Mouse (Mus musculus): ENCODE data around the gene Myo18a. TPM values are rescaled to one million over a fixed set of nuclear protein-coding genes. Genes with fewer than 3 reads are reported as not detected.
A peak's percentile ranks its signal among the peaks of the same experiment; 100 is the strongest.
"Not testable (repeated sequence)": the region's sequence is repeated elsewhere in the genome, so short reads cannot be mapped to it uniquely, and the experiment has no call there.

Myo18a gene
- polyA plus RNA-seq, 1 experiment from 2014 or later = 17.3 TPM

DNA sequence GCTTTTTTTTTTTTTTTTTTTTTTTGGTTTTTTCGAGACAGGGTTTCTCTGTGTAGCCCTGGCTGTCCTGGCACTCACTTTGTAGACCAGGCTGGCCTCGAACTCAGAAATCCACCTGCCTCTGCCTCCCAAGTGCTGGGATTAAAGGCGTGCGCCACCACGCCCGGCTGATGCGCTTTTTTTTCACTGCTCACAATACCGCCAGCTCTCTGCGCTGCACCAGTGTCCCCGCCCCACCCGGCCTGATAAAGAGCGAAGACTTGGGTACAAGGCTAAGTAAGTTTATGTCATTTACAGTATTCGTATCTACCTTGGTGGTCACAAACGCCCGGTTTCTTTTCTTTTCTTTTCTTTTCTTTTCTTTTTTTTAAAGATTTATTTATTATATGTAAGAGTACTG, 15.9 kb upstream of the Myo18a start:
- not testable (repeated sequence) for H3K9ac ChIP-seq; H3K4me2 ChIP-seq; H3K4me3 ChIP-seq (replicated peaks); H3K36me3 ChIP-seq; H3K9me3 ChIP-seq (replicated peaks); H3K27me3 ChIP-seq
- WGBS (ENCODE audit: insufficient replicate concordance) = 69% methylated on average over 13 of the region's 15 CpGs
- peaks cover 43% of the 10 kb centered on the region for H3K4me1 ChIP-seq (replicated peaks)
- ATAC-seq (ENCODE audit: low read depth) = peak; percentile 67
- DNase-seq = peak; percentile 45
- H3K27ac ChIP-seq = peak overlapping the region; percentile 48; the same call in 1 of the 2 replicates

DNA sequence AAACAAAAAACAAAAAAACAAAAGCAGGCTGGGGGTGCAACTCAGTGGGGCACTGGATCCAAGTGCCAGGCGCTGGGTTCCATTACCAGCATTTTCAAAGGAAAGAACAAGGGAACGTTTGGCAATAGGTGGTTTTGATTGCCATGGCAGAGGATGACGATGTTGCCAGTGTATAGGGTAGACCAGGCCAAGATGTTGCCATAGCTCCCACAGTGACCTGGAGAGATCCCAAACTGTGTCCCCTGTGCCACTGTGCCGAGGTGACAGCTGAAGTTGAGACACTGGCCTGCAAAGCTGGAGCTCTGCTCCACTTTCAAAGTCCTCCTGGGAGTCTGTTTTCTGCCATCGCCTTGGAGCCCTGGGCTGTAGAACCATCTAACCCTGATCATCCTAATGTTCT, 14.1 kb upstream of the Myo18a start:
- no peak for ATAC-seq (ENCODE audit: low read depth)
- H3K4me1 ChIP-seq (replicated peaks) = peaks cover 59% of the 10 kb centered on the region
- H3K4me2 ChIP-seq = no peak overlapping the region
- H3K36me3 ChIP-seq = no peaks in the 10 kb centered on the region
- no peak overlapping the region for H3K27ac ChIP-seq
- H3K9me3 ChIP-seq (replicated peaks) = no peaks in the 10 kb centered on the region
- no peak overlapping the region for H3K9ac ChIP-seq
- no peak overlapping the region for H3K4me3 ChIP-seq (replicated peaks)
- 72% methylated on average over 5 of the region's 5 CpGs for WGBS (ENCODE audit: insufficient replicate concordance)
- no peaks in the 10 kb centered on the region for H3K27me3 ChIP-seq
- DNase-seq = no peak

DNA sequence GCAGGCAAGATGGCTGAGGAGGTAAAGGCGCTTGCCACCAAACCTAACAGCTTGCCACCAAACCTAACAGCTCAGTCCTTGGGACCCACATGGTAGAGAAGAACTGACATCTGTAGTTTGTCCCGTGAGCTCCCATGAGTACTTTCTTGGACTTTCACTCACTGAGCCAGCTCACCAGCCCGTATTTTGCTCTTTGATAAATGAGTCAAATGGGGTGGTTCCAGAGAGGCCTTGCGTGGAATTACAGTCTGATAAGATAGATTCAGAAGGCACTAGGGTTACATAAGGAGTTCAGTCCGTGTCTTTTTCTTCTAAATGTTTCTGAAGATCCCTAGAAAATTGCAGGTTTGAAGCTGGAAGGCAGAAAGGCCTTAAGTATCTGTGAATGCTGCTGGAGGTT, 10.5 kb upstream of the Myo18a start:
- no peaks in the 10 kb centered on the region for H3K36me3 ChIP-seq
- peaks cover 44% of the 10 kb centered on the region for H3K4me1 ChIP-seq (replicated peaks)
- peak; percentile 85 for ATAC-seq (ENCODE audit: low read depth)
- H3K27me3 ChIP-seq = no peaks in the 10 kb centered on the region
- H3K9ac ChIP-seq = peak overlapping the region; percentile 66
- H3K4me2 ChIP-seq = peak overlapping the region; percentile 65
- no peaks in the 10 kb centered on the region for H3K9me3 ChIP-seq (replicated peaks)
- H3K27ac ChIP-seq = peak overlapping the region; percentile 93
- 28% methylated on average over 5 of the region's 5 CpGs for whole genome bisulfite sequencing (ENCODE audit: insufficient replicate concordance)
- peak overlapping the region; percentile 32 for H3K4me3 ChIP-seq (replicated peaks)
- DNase-seq = peak; percentile 45

DNA sequence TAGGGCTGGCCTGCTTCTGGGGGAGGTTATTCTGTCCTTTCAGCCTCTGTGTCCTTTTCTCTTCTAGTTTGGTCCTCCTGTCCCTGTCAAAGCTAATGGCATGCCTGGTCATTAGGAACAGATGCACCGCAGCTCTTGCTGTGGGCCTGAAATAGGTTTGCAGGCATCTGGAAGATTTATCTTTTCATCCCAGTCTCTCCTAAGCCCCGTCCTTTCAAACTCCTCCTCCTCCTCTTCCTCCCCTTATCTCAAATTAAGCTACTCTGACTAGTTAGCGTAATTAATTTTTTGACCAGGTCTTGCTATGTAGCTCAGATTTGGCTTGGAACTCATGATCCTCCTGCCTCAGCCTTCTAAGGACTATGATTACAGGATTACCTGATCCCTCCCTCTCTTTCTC, 9.6 kb upstream of the Myo18a start:
- Histone ChIP-seq H3K4me2 (peak overlapping the region; percentile 65), H3K4me3 (replicated peaks) (peak overlapping the region; percentile 32), H3K27me3 (no peaks in the 10 kb centered on the region), H3K27ac (peak overlapping the region; percentile 93), H3K9ac (peak overlapping the region; percentile 66), H3K36me3 (no peaks in the 10 kb centered on the region), H3K4me1 (replicated peaks) (peaks cover 44% of the 10 kb centered on the region), H3K9me3 (replicated peaks) (no peaks in the 10 kb centered on the region)
- no peak for DNase-seq
- WGBS (ENCODE audit: insufficient replicate concordance) = 17% methylated on average over 3 of the region's 3 CpGs
- ATAC-seq (ENCODE audit: low read depth) = peak; percentile 77

DNA sequence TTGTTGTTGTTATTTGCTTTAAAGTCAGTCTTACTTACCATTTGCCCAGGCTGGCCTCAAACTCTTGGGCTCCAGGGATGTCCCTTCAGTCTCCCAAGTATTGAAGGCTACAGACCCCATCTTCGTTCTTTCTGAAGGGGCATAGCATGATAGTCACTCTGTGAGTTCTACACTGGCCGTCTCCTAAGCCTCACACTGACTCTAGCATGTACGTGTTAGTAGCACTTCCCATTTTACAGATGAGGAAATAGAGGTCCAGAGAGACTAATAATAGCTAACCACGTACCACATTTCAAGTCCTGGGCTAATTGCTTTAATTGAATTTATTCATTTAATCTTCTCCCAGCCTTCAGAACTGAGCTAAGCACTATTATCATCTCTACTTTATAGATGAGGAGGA, 3.0 kb upstream of the Myo18a start:
- H3K4me3 ChIP-seq (replicated peaks) = no peak overlapping the region
- no peak overlapping the region for H3K9ac ChIP-seq
- H3K4me1 ChIP-seq (replicated peaks) = peaks cover 22% of the 10 kb centered on the region
- no peaks in the 10 kb centered on the region for H3K36me3 ChIP-seq
- H3K27me3 ChIP-seq = no peaks in the 10 kb centered on the region
- WGBS (ENCODE audit: insufficient replicate concordance) = 40% methylated on average over 4 of the region's 4 CpGs
- H3K9me3 ChIP-seq (replicated peaks) = no peaks in the 10 kb centered on the region
- no peak overlapping the region for H3K27ac ChIP-seq
- ATAC-seq (ENCODE audit: low read depth) = no peak
- no peak for DNase-seq
- no peak overlapping the region for H3K4me2 ChIP-seq

DNA sequence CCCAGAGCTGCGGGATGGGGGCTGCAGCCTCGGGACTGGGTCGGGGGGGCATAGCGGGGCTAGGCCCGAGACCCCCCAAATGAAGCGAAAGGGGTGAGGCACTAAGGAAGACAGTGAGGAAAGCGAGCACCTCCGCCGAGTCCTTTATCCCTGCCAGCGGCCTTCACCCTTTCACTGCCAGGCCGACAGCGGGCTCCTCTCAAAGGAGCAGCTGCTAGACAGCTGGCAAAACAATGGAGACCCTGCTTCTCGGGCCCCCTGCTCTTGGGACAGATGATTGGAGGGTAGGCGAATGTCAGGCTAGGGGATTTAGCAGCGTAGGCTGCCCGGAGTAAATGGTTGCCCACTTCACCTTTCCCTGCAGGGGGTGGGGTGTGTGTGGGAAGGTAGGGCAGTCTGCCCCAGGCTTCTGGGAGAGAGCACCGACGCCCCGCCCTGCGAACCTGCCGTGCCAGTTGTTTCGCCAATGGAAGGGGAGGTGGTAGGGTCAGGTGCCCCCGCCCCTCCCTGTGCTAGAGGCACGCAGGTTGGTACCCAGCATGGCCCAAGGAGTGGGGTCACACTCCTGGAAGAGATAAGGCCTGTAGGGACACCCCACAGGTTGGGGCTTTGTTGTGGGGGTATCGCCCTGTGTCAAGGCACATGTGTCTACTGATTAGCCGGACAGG, 761 bp downstream of the Myo18a start:
- H3K27me3 ChIP-seq = no peaks in the 10 kb centered on the region
- H3K9ac ChIP-seq = peak overlapping the region; percentile 96
- 2% methylated on average over 26 of the region's 26 CpGs for WGBS (ENCODE audit: insufficient replicate concordance)
- DNase-seq (peak; percentile 68), ATAC-seq (ENCODE audit: low read depth) (peak; percentile 68)
- no peaks in the 10 kb centered on the region for H3K36me3 ChIP-seq
- peak overlapping the region; percentile 92 for H3K27ac ChIP-seq
- peak overlapping the region; percentile 98 for H3K4me2 ChIP-seq
- peaks cover 58% of the 10 kb centered on the region for H3K4me1 ChIP-seq (replicated peaks)
- H3K9me3 ChIP-seq (replicated peaks) = no peaks in the 10 kb centered on the region
- H3K4me3 ChIP-seq (replicated peaks) = peak overlapping the region; percentile 95

DNA sequence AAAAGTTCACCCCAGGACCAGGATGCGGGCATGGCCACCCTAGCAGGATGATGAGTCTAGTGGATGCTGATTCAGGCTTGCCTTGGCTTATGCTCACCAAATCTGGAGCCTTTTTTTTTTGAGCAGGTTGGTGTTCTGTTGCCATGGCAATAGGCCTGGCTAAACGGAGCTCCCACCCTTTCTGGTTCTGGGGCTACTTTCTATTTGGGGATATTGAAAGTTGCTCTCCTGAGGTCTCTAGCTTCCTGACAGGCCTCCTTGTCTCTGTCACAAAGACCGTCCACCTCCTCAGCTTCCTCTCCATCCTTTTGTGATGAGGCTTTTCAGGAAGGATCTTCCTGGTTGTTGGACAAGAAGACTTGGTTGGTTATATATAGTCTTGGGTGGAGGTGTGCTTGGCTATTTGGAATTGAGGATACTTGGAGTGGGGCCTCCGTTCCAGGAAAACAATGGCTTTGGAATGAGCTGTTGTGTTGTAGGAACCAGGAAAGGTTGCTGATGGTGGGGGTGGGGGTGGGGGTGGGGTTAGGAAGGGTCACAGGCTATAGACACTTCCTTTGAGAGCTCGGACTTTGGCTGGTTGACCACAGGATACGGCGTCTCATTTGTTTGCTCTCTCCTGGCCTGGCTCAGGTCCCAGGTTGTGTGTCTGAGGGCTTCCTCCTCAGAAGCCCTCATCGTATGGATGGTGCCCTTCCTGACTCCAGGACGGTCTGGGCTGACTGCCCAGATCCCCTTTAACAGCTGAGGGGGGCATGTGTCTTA, 1.8 kb downstream of the Myo18a start:
- peak overlapping the region; percentile 92 for H3K27ac ChIP-seq
- H3K27me3 ChIP-seq = no peaks in the 10 kb centered on the region
- peak overlapping the region; percentile 96 for H3K9ac ChIP-seq
- no peaks in the 10 kb centered on the region for H3K9me3 ChIP-seq (replicated peaks)
- ATAC-seq (ENCODE audit: low read depth) = peak; percentile 13; the same call in 1 of the 2 replicates
- no peaks in the 10 kb centered on the region for H3K36me3 ChIP-seq
- H3K4me3 ChIP-seq (replicated peaks) = peak overlapping the region; percentile 95
- H3K4me2 ChIP-seq = peak overlapping the region; percentile 98
- 34% methylated on average over 9 of the region's 9 CpGs for WGBS (ENCODE audit: insufficient replicate concordance)
- peaks cover 68% of the 10 kb centered on the region for H3K4me1 ChIP-seq (replicated peaks)
- DNase-seq = no peak

DNA sequence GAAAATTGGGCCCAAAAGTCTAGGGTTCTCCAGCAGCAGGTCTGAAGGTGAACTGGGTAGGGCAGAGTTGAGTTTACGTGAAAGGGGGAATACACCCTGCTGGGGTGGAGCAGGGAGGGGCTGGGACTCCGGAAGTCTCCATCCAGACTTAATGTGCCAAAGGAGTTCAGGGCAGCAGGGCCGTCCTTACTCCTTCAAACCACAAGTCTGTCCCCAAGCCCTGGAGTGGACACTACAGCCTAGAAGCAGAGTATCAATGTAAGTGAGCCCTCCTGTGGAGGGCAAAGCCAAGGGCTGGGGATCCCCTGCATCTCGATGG, 2.4 kb downstream of the Myo18a start:
- H3K9ac ChIP-seq = peak overlapping the region; percentile 96
- peaks cover 74% of the 10 kb centered on the region for H3K4me1 ChIP-seq (replicated peaks)
- peak overlapping the region; percentile 95 for H3K4me3 ChIP-seq (replicated peaks)
- DNase-seq (no peak), ATAC-seq (ENCODE audit: low read depth) (peak; percentile 3; the same call in 1 of the 2 replicates)
- no peaks in the 10 kb centered on the region for H3K36me3 ChIP-seq
- no peaks in the 10 kb centered on the region for H3K27me3 ChIP-seq
- peak overlapping the region; percentile 92 for H3K27ac ChIP-seq
- no peaks in the 10 kb centered on the region for H3K9me3 ChIP-seq (replicated peaks)
- 24% methylated on average over 4 of the region's 4 CpGs for WGBS (ENCODE audit: insufficient replicate concordance)
- H3K4me2 ChIP-seq = peak overlapping the region; percentile 98

DNA sequence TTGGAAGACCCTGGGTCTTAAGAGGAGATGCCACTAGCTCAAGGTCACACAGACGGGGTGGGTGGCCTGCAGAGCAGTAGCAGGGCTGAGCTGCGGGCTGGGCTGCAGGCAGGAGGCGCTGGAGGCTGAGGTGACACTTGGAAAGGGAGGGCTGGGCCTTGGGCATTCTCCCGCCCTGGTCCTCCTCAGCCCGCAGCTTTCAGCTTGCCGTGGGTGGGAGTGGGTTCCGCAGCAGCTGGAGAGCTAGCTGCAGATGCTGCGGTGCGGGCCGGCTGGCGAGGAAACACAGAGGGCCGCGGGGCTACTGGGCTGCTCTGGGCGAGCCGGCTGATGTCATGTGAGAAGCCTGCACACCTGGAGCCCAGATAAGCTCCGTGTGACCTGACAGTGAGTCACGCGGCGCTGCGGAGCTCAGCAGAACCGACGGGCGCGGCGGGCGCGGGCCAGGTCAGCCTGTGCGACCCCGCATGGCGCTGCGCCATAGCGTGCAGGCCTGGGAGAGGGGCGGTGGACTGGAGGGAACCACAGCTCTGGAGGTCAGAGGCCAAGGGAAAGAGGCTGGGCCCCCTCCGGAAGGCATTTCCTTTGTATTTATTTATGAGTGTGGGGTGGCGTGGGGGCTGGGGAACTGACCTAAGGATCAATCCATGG, 3.4 kb downstream of the Myo18a start:
- ATAC-seq (ENCODE audit: low read depth) (peak; percentile 60), DNase-seq (peak; percentile 57)
- Histone ChIP-seq H3K27ac (peak overlapping the region; percentile 92), H3K9me3 (replicated peaks) (no peaks in the 10 kb centered on the region), H3K27me3 (no peaks in the 10 kb centered on the region), H3K4me1 (replicated peaks) (peaks cover 84% of the 10 kb centered on the region), H3K4me3 (replicated peaks) (peak overlapping the region; percentile 95), H3K36me3 (no peaks in the 10 kb centered on the region), H3K4me2 (peak overlapping the region; percentile 98), H3K9ac (peak overlapping the region; percentile 96)
- WGBS (ENCODE audit: insufficient replicate concordance) = 1% methylated on average over 35 of the region's 35 CpGs

DNA sequence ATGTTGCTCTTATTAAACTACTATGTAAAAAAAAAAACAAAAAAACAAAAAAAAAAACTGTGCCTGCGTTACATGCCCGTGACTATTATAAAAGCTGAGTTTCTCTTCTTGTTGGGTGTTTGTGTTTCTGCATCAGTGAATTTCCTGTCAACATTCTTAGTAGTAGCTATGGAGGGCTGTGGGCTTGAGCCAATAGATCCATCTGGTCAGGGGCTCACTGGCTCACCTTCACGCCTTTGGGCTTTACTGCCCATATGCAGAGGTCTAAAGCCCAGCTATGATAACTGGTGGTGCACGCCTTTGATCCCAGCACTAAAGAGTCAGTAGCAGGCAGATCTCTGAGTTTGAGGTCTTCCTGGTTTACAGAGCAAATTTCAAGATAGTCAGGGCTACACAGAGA, 6.5 kb downstream of the Myo18a start:
- ATAC-seq (ENCODE audit: low read depth) = no peak
- H3K4me2 ChIP-seq = no peak overlapping the region
- H3K4me1 ChIP-seq (replicated peaks) = peaks cover 94% of the 10 kb centered on the region
- H3K4me3 ChIP-seq (replicated peaks) = no peak overlapping the region
- DNase-seq = no peak
- no peaks in the 10 kb centered on the region for H3K9me3 ChIP-seq (replicated peaks)
- 0 out of 2 replicates have a peak overlapping the region, but pooled peaks have one; percentile 19 for H3K9ac ChIP-seq
- peak overlapping the region; percentile 88 for H3K27ac ChIP-seq
- no peaks in the 10 kb centered on the region for H3K36me3 ChIP-seq
- H3K27me3 ChIP-seq = no peaks in the 10 kb centered on the region
- 67% methylated on average over 4 of the region's 4 CpGs for WGBS (ENCODE audit: insufficient replicate concordance)

DNA sequence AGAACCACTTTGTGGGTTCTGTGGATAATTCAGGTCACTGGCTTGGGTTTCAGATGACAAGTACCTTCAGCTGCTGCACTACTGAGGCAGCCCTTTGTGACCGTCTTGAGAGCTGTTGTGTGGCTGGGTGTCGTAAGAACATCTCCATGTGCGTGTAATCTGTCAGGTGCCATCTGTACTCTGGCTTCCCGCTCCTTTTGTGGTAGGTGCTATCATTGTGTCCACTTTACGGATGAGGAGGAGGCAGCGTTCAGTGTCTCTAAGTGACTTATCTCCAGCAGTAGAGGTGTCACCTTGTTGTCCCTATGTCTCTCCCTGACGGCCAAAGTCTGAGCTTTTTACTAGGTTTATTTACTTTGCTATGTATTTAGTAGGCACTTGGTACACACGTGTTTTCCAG, 7.3 kb downstream of the Myo18a start:
- Histone ChIP-seq H3K4me3 (replicated peaks) (no peak overlapping the region), H3K4me1 (replicated peaks) (peaks cover 87% of the 10 kb centered on the region), H3K9me3 (replicated peaks) (no peaks in the 10 kb centered on the region), H3K27me3 (no peaks in the 10 kb centered on the region), H3K9ac (peak overlapping the region; percentile 19; the same call in 1 of the 2 replicates), H3K4me2 (peak overlapping the region; percentile 18; the same call in 1 of the 2 replicates), H3K27ac (peak overlapping the region; percentile 88), H3K36me3 (no peaks in the 10 kb centered on the region)
- no peak for ATAC-seq (ENCODE audit: low read depth)
- WGBS (ENCODE audit: insufficient replicate concordance) = 9% methylated on average over 8 of the region's 8 CpGs
- no peak for DNase-seq

All from liver, embryonic 13.5 days (tissue).